ENCODE assay signal across 16 mouse cellular contexts in the genomic region with DNA sequence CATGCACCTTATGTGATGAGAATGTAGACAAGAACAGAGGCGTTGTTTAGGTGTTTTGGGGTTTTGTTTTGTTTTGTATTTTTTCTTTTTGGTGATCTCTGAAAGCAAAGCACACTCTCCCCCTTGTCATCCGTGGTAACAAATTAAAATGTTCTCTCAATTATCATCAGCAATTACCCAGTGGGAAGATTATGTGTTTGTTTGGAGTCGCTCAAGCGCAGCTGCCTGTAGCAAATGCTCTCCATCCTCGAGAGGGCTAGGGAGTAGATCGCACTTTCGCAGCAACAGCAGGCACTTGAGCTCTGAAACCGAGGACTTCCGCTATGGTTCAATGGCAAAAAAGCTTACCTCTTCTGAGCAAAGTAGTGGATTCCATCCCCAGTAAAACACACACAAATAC. TPM values are rescaled to one million over a fixed set of nuclear protein-coding genes. Genes with fewer than 3 reads are reported as not detected.
"Had no signal": no experiment of that assay in that cellular context is flagged by ENCODE, and none has a peak within 500 bp of the region (broad histone marks: within the 10 kb centered on the region; RNA-seq: fewer than 3 reads in every experiment).

No protein-coding gene starts in this region.

- H3K36me3 ChIP-seq: limb, embryonic 12.5 days; liver, embryonic 13.5 days; midbrain, embryonic 13.5 days had no signal

- H3K9ac ChIP-seq: limb, embryonic 12.5 days; liver, embryonic 13.5 days; liver, postnatal 0 days; midbrain, embryonic 13.5 days had no signal

- H3K4me1 ChIP-seq: limb, embryonic 12.5 days; liver, embryonic 13.5 days had no signal

- H3K4me3 ChIP-seq: left cerebral cortex, adult 2 months; limb, embryonic 12.5 days; liver, embryonic 13.5 days; midbrain, embryonic 13.5 days had no signal

- H3K27ac ChIP-seq: left cerebral cortex, adult 2 months; limb, embryonic 12.5 days; liver, embryonic 13.5 days; midbrain, embryonic 13.5 days had no signal

- H3K27me3 ChIP-seq: limb, embryonic 12.5 days; liver, embryonic 13.5 days; midbrain, embryonic 13.5 days had no signal

- H3K9me3 ChIP-seq: liver, embryonic 13.5 days; midbrain, embryonic 13.5 days had no signal

- DNase-seq: kidney, adult 8-10 months; kidney, postnatal 25 days; liver; liver, embryonic 13.5 days; liver, postnatal 0 days; right cerebral cortex, postnatal 4 days; spleen, adult 18-20 months; thymus, adult 18-20 months; thymus, postnatal 14 days had no signal

- ATAC-seq: intestine, postnatal 0 days; liver, postnatal 0 days; midbrain, embryonic 13.5 days had no signal

- H3K4me2 ChIP-seq: limb, embryonic 12.5 days; liver, embryonic 13.5 days; midbrain, embryonic 13.5 days had no signal

RNA-seq across cellular contexts. Expression of a gene that starts 57.7 kb away (rescaled TPM):
- total RNA-seq: megakaryocyte-erythroid progenitor cell, adult 5-6 weeks had no signal
- polyA plus RNA-seq: intestine, postnatal 0 days; kidney, embryonic 16.5 days; limb, embryonic 12.5 days; liver, embryonic 13.5 days; liver, postnatal 0 days; midbrain, embryonic 13.5 days; stomach, embryonic 14.5 days had no signal
